Mouse (Mus musculus): ENCODE results near the gene H2al1b. TPM values are rescaled to one million over a fixed set of nuclear protein-coding genes. Genes with fewer than 3 reads are reported as not detected.
"Not testable (repeated sequence)": the region's sequence is repeated elsewhere in the genome, so short reads cannot be mapped to it uniquely, and the experiment has no call there.

Gene H2al1b
- total RNA-seq, 2 experiments from 2014 or later: not detected

- ATAC-seq (replicated peaks; ENCODE audit: poor library complexity, severe bottlenecking): not testable (repeated sequence)
Measured at GRCm38 (mm10) chrX:11327522-11327921, 25.3 kb downstream of the H2al1b start, which contains the start of gene H2al1j. TSS of gene H2al1j (plus strand) at chrX:11327822.

GRCm38 (mm10) chrX:11345762-11346161 is 43.5 kb downstream of the H2al1b start:
- ATAC-seq (replicated peaks; ENCODE audit: poor library complexity, severe bottlenecking): no peak

- no peak for ATAC-seq (replicated peaks; ENCODE audit: poor library complexity, severe bottlenecking)
Measured at GRCm38 (mm10) chrX:11346756-11347155, 44.5 kb downstream of the H2al1b start.

Other genes with a start within 250 kb of the H2al1b start
- gene H2al1a, start 3.2 kb upstream of the H2al1b start, total RNA-seq (2014; fragmentation: Nextera tagmentation): not detected in 2 replicates
- gene H2al1a, start 3.2 kb upstream of the H2al1b start, total RNA-seq (2017): not detected in 2 replicates
- gene H2al1c, start 3.2 kb downstream of the H2al1b start, total RNA-seq (2014; fragmentation: Nextera tagmentation): not detected in 2 replicates
- gene H2al1c, start 3.2 kb downstream of the H2al1b start, total RNA-seq (2017): not detected in 2 replicates
- not detected in 2 replicates for gene H2al1d, start 6.4 kb downstream of the H2al1b start, total RNA-seq (2014; fragmentation: Nextera tagmentation)
- not detected in 2 replicates for gene H2al1d, start 6.4 kb downstream of the H2al1b start, total RNA-seq (2017)
- gene H2al1e, start 9.5 kb downstream of the H2al1b start, total RNA-seq (2014; fragmentation: Nextera tagmentation): not detected in 2 replicates
- gene H2al1e, start 9.5 kb downstream of the H2al1b start, total RNA-seq (2017): not detected in 2 replicates
- not detected in 2 replicates for gene H2al1f, start 12.7 kb downstream of the H2al1b start, total RNA-seq (2014; fragmentation: Nextera tagmentation)
- gene H2al1f, start 12.7 kb downstream of the H2al1b start, total RNA-seq (2017): not detected in 2 replicates
- gene H2al1g, start 15.8 kb downstream of the H2al1b start, total RNA-seq (2014; fragmentation: Nextera tagmentation): not detected in 2 replicates
- not detected in 2 replicates for gene H2al1g, start 15.8 kb downstream of the H2al1b start, total RNA-seq (2017)
- not detected in 2 replicates for gene H2al1h, start 19.1 kb downstream of the H2al1b start, total RNA-seq (2014; fragmentation: Nextera tagmentation)
- gene H2al1h, start 19.1 kb downstream of the H2al1b start, total RNA-seq (2017): not detected in 2 replicates
- gene H2al1i, start 22.2 kb downstream of the H2al1b start, total RNA-seq (2014; fragmentation: Nextera tagmentation): not detected in 2 replicates
- not detected in 2 replicates for gene H2al1i, start 22.2 kb downstream of the H2al1b start, total RNA-seq (2017)
- gene H2al1j, start 25.4 kb downstream of the H2al1b start, total RNA-seq (2014; fragmentation: Nextera tagmentation): not detected in 2 replicates
- not detected in 2 replicates for gene H2al1j, start 25.4 kb downstream of the H2al1b start, total RNA-seq (2017)

Data from granulocyte monocyte progenitor cell, adult 5-6 weeks (primary cell).